ENCODE assay signal across 8 mouse cellular contexts in genomic region chr6:119448321-119449059, GRCm38 (mm10). TPM values are rescaled to one million over a fixed set of nuclear protein-coding genes. Genes with fewer than 3 reads are reported as not detected.
A peak's percentile ranks its signal among the peaks of the same experiment; 100 is the strongest.
DNase-seq lines count a peak whose midpoint lies in the region; ATAC-seq and TF ChIP-seq lines count a peak whose summit lies in the region.

No protein-coding gene starts in this region.

- H3K27me3 ChIP-seq in CH12.LX (replicated peaks), result no peaks in the 10 kb centered on the region
- 0 out of 2 replicates have a peak, but pooled peaks cover 6% of the 10 kb centered on the region for H3K27me3 ChIP-seq in heart, embryonic 13.5 days (replicated peaks)
- peaks cover 19% of the 10 kb centered on the region for H3K27me3 ChIP-seq in limb, embryonic 13.5 days
- H3K27me3 ChIP-seq in neural tube, embryonic 12.5 days (replicated peaks), result no peaks in the 10 kb centered on the region; the same call in 1 of the 2 replicates

- no peaks in the 10 kb centered on the region for H3K36me3 ChIP-seq in CH12.LX (replicated peaks in 1 of 2; ENCODE audit: control insufficient read depth in 1 of 2, insufficient read depth in 1 of 2, low read length in 1 of 2)
- H3K36me3 ChIP-seq in heart, embryonic 13.5 days, result no peaks in the 10 kb centered on the region
- no peaks in the 10 kb centered on the region for H3K36me3 ChIP-seq in limb, embryonic 13.5 days
- no peaks in the 10 kb centered on the region for H3K36me3 ChIP-seq in neural tube, embryonic 12.5 days

- peak overlapping the region; percentile 7; the same call in 1 of the 2 replicates for H3K4me2 ChIP-seq in CH12.LX (ENCODE audit: insufficient read depth, low read depth, poor library complexity, severe bottlenecking)
- peak overlapping the region; percentile 78 for H3K4me2 ChIP-seq in heart, embryonic 13.5 days
- peak overlapping the region; percentile 67 for H3K4me2 ChIP-seq in limb, embryonic 13.5 days (replicated peaks)
- peak overlapping the region; percentile 64 for H3K4me2 ChIP-seq in neural tube, embryonic 12.5 days (replicated peaks)

- H3K9ac ChIP-seq in CH12.LX (ENCODE audit: insufficient read depth, low read depth), result no peak overlapping the region
- H3K9ac ChIP-seq in heart, embryonic 13.5 days, result peak overlapping the region; percentile 74
- peak overlapping the region; percentile 55 for H3K9ac ChIP-seq in limb, embryonic 13.5 days
- H3K9ac ChIP-seq in neural tube, embryonic 12.5 days, result peak overlapping the region; percentile 17; the same call in 1 of the 2 replicates

- H3K4me3 ChIP-seq in CH12.LX (replicated peaks in 1 of 3; ENCODE audit: low read depth in 2 of 3, low read length in 2 of 3, poor library complexity in 1 of 3), result no peak overlapping the region
- H3K4me3 ChIP-seq in heart, embryonic 13.5 days, result peak overlapping the region; percentile 52
- H3K4me3 ChIP-seq in limb, embryonic 13.5 days, result peak overlapping the region; percentile 40
- H3K4me3 ChIP-seq in neural tube, embryonic 12.5 days, result peak overlapping the region; percentile 28

- no peak overlapping the region for H3K27ac ChIP-seq in CH12.LX (ENCODE audit: insufficient read depth, low read depth)
- H3K27ac ChIP-seq in heart, embryonic 13.5 days (replicated peaks), result no peak overlapping the region
- H3K27ac ChIP-seq in limb, embryonic 13.5 days, result no peak overlapping the region
- H3K27ac ChIP-seq in neural tube, embryonic 12.5 days, result no peak overlapping the region

- dilution Hi-C loops in CH12.LX (cut with MboI; ENCODE audit: extremely low pct_ligation_motif_present, extremely low pct_unique_long_range_greater_than_20kb, low sequenced_read_pairs), result no loop called here

- no peak for DNase-seq in CH12.LX (ENCODE audit: extremely low read depth)
- peak; percentile 61 for DNase-seq in adrenal gland, adult 2 months
- DNase-seq in left cerebral cortex, adult 11 months (ENCODE audit: low spot score), result no peak
- DNase-seq in thymus, postnatal 36 days, result no peak
- no peak for DNase-seq in frontal cortex, adult 2 months (ENCODE audit: extremely low spot score in 1 of 2, low spot score in 1 of 2)

- no peaks in the 10 kb centered on the region for H3K9me3 ChIP-seq in CH12.LX (replicated peaks; ENCODE audit: low read length)
- no peaks in the 10 kb centered on the region for H3K9me3 ChIP-seq in heart, embryonic 13.5 days
- H3K9me3 ChIP-seq in limb, embryonic 13.5 days, result no peaks in the 10 kb centered on the region
- H3K9me3 ChIP-seq in neural tube, embryonic 12.5 days, result no peaks in the 10 kb centered on the region

- WGBS in heart, embryonic 13.5 days, result 10% methylated on average over 18 of the region's 18 CpGs
- WGBS in limb, embryonic 13.5 days, result 11% methylated on average over 18 of the region's 18 CpGs
- WGBS in neural tube, embryonic 12.5 days, result 5% methylated on average over 18 of the region's 18 CpGs

- no peak for TF ChIP-seq RAD21 in CH12.LX (IDR thresholded peaks at IDR 0.05; ENCODE audit: low read depth, low read length)

- no peaks in the 10 kb centered on the region for H3K79me2 ChIP-seq in CH12.LX (replicated peaks; ENCODE audit: control insufficient read depth, extremely low read depth, insufficient read depth, poor library complexity, severe bottlenecking)

- no peak for TF ChIP-seq EP300 in CH12.LX (IDR thresholded peaks at IDR 0.05; ENCODE audit: low read length)

- TF ChIP-seq POLR2A in CH12.LX (IDR thresholded peaks at IDR 0.05; ENCODE audit: low read depth, low read length), result no peak

- in situ Hi-C loops in CH12.LX (cut with MboI; ENCODE audit: low pct_ligation_motif_present, low pct_unique_long_range_greater_than_20kb, low sequenced_read_pairs), result loop anchor here (10.0 kb wide), 1 partner anchor 54 kb away; no protein-coding TSS in a partner anchor

- no peak for TF ChIP-seq CTCF in CH12.LX (conservative IDR thresholded peaks at IDR 0.05 in 1 of 2, IDR thresholded peaks at IDR 0.05 in 1 of 2; ENCODE audit: low read depth in 2 of 2, low read length in 2 of 2)

- no peak for ATAC-seq in heart, embryonic 13.5 days (ENCODE audit: extremely low read depth, insufficient number of reproducible peaks, low FRiP score, low TSS enrichment)
- ATAC-seq in limb, embryonic 13.5 days (ENCODE audit: low FRiP score, low read depth), result peak; percentile 9; the same call in 1 of the 2 replicates
- no peak for ATAC-seq in neural tube, embryonic 12.5 days (ENCODE audit: low FRiP score, low read depth)

- H3K4me1 ChIP-seq in CH12.LX (ENCODE audit: control insufficient read depth in 1 of 2, insufficient read depth in 2 of 2), result peaks cover 8 to 28% of the 10 kb centered on the region in 2 experiments
- peaks cover 48% of the 10 kb centered on the region for H3K4me1 ChIP-seq in heart, embryonic 13.5 days
- peaks cover 39% of the 10 kb centered on the region for H3K4me1 ChIP-seq in limb, embryonic 13.5 days
- H3K4me1 ChIP-seq in neural tube, embryonic 12.5 days, result peaks cover 37% of the 10 kb centered on the region

TF ChIP-seq in CH12.LX, 34 proteins besides CTCF, POLR2A, EP300 and RAD21:
- no peak for TF ChIP-seq KAT2A (IDR thresholded peaks at IDR 0.05; ENCODE audit: insufficient replicate concordance, low read length)
- no peak for TF ChIP-seq MYC (IDR thresholded peaks at IDR 0.05; ENCODE audit: low read depth, low read length)
- no peak for TF ChIP-seq RCOR1 (conservative IDR thresholded peaks at IDR 0.05; ENCODE audit: low read depth, low read length)
- no peak for TF ChIP-seq E2F4 (IDR thresholded peaks at IDR 0.05; ENCODE audit: insufficient replicate concordance, low read depth, low read length)

RNA-seq across cellular contexts. Expression of gene Fbxl14, which starts 31.0 kb away (rescaled TPM):
- 29.9 and 32.7 TPM in 2 replicates for total RNA-seq in CH12.LX (2012; rRNA removed)
- total RNA-seq in CH12.LX (2014; rRNA removed), result 27.8 and 30.3 TPM in 2 replicates
- 28.8 and 32.0 TPM in 2 replicates for polyA plus RNA-seq in CH12.LX (2012; ENCODE audit: insufficient read length, low read depth)
- total RNA-seq in adrenal gland, adult 2 months (2021), result 10 to 100 TPM; 31.9 to 36.9 TPM
- polyA plus RNA-seq in adrenal gland, adult 2 months (2012; rRNA removed), result 104 and 107 TPM in 2 replicates
- 2.8 and 3.0 TPM in 2 replicates for polyA plus RNA-seq in heart, embryonic 13.5 days (2015; fragmentation: Nextera tagmentation; extraction: Ambion mirVana)
- polyA plus RNA-seq in limb, embryonic 13.5 days (2015; fragmentation: Nextera tagmentation; extraction: Ambion mirVana), result 2.9 and 4.1 TPM in 2 replicates
- polyA plus RNA-seq in neural tube, embryonic 12.5 days (2016; fragmentation: Nextera tagmentation; extraction: Ambion mirVana), result 4.7 and 4.9 TPM in 2 replicates
- polyA plus RNA-seq in frontal cortex, adult 2 months (2012; rRNA removed), result 30.9 and 33.7 TPM in 2 replicates

RNA-seq across cellular contexts. Expression of gene Adipor2, which starts 31.0 kb away (rescaled TPM):
- total RNA-seq in CH12.LX (2012; rRNA removed), result 40.3 and 43.4 TPM in 2 replicates
- 40.0 and 43.5 TPM in 2 replicates for total RNA-seq in CH12.LX (2014; rRNA removed)
- 27.5 and 29.8 TPM in 2 replicates for polyA plus RNA-seq in CH12.LX (2012; ENCODE audit: insufficient read length, low read depth)
- total RNA-seq in adrenal gland, adult 2 months (2021), result 100 to 1,000 TPM; 194 to 198 TPM
- 55.9 and 62.9 TPM in 2 replicates for polyA plus RNA-seq in adrenal gland, adult 2 months (2012; rRNA removed)
- 25.2 and 33.6 TPM in 2 replicates for polyA plus RNA-seq in heart, embryonic 13.5 days (2015; fragmentation: Nextera tagmentation; extraction: Ambion mirVana)
- 35.5 and 36.8 TPM in 2 replicates for polyA plus RNA-seq in limb, embryonic 13.5 days (2015; fragmentation: Nextera tagmentation; extraction: Ambion mirVana)
- 31.0 and 31.7 TPM in 2 replicates for polyA plus RNA-seq in neural tube, embryonic 12.5 days (2016; fragmentation: Nextera tagmentation; extraction: Ambion mirVana)
- polyA plus RNA-seq in frontal cortex, adult 2 months (2012; rRNA removed), result 32.5 and 36.8 TPM in 2 replicates

Comparison
In these comparisons a context has a peak if more than half of its experiments do, and no peak if none do; other contexts are left out.
1. H3K4me2 ChIP-seq: peak in every context shown above with its lines; median percentile 78 in heart, embryonic 13.5 days; 67 in limb, embryonic 13.5 days; 64 in neural tube, embryonic 12.5 days; 7 in CH12.LX.
2. H3K4me3 ChIP-seq: peak in heart, embryonic 13.5 days (single experiment), limb, embryonic 13.5 days (single experiment) and neural tube, embryonic 12.5 days (single experiment); none in CH12.LX (0 of 3).